Mouse (Mus musculus): ENCODE data around the gene Zfp637.
A peak's percentile ranks its signal among the peaks of the same experiment; 100 is the strongest.
"Not testable (repeated sequence)": the region's sequence is repeated elsewhere in the genome, so short reads cannot be mapped to it uniquely, and the experiment has no call there.

Gene Zfp637

DNA sequence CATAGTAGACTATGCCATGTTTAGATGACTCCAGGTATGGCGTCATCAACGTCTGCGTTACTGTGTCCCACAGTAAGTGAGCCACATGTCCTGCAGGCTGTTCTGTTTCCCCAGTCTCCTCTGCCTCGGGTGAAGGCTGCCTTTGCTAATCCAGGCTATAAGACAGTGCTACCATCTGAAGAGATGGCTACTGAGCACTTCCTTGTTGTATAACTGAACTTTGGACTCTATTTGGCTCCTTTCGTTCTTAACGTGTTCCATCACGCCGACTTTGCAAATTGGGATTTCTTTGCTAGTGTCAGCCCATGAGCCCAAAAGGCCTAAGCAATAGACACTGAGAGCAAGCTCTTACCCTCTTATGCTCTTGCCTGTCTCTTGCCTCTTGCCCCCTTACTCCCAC is 27.2 kb downstream of the Zfp637 start:
- DNase-seq: no peak

DNA sequence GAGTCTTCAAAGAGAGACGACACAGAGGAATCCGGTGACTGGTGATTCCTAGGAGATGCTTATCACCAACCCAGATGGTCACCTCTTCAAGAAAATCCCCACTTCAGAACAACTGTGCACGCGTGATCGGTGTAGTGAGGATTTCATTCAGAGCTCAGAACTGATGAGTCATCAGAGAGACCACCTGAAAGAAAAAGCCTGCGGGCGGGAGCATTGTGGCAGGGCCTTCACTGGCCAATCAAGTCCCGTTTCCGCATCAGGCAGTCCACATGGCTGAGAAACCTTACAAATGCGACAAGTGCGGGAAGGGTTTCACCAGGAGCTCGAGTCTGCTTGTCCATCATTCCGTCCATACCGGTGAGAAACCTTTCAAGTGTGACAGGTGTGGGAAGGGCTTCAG is 30.1 kb downstream of the Zfp637 start:
- no peak for DNase-seq

DNA sequence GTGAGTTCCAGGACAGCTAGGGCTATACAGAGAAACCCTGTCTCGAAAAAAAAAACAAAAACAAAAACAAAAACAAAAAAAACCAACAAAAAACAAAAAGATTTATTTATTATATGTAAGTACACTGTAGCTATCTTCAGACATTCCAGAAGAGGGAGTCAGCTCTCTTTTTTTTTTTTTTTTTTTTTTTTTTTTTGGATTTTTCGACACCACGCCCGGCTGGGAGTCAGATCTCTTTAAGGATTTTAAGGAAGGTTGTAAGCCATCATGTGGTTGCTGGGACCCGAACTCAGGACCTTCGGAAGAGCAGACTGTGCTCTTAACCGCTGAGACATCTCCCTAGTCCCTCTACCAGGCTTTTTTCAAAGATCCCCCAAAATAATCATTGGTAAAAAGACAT is 32.5 kb downstream of the Zfp637 start:
- not testable (repeated sequence) for DNase-seq

DNA sequence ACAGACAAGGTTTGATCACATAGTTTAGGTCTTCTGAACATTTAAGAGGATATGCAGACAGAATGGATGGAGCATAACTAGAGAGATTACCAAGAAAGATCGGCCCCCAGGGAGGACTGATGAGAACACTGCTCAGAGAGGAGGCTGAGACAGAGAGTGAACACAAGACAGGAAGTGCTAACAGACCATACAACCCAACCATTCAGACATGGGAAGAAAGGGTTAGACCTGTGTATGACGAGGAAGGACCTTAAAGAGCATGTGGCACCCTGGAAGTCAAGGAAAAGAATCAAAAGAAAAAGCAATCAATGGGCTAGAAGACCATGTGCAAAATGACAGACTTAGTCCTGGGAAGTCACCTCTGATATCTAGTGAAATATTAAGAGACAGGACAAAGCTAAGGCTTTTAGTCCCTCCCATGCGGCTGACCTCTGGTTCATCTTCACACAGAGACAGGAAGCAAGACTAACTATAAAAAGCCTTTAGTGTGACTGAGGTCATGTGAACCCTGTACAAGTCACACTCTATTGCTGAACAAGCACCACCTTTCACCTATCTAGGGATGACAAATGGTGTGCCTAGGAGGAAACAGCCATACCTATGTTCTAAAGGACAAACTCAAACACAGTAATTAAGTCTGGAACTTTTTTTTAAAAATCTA is 33.8 kb downstream of the Zfp637 start:
- peak; percentile 43 for DNase-seq

DNA sequence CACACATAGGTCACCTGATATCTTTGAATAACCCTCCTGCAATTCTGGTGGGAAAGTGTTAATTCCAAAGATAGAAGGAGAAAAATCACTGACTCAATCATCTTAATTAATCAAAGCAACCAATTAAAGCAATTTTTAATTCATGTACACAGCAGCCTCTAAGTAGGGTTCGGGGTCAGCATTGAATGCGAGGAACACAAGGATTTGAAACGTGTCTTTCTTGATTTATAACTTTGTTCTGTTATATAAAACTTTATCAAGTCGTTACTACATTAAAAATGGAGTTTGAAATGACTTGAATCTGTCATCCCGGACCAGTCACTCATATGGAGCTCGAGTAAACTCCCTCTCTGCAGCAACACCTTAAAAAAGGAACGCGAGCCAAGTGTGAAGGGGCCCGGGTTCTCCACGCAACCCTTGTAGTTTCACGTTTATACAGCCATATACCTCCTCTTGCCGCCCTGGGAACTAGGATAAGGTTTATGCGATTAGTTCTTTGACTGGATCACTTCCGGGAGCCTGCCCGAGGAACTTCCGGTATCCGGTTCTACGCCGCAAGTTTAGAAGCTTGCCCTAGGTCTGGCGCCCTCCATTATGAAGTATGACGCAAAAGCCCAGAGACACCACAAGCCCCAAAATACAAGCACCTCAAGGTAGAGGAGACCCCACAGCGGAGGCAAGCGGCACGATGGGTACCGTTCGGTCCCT is 37.9 kb downstream of the Zfp637 start:
- peak; percentile 94 for DNase-seq

DNA sequence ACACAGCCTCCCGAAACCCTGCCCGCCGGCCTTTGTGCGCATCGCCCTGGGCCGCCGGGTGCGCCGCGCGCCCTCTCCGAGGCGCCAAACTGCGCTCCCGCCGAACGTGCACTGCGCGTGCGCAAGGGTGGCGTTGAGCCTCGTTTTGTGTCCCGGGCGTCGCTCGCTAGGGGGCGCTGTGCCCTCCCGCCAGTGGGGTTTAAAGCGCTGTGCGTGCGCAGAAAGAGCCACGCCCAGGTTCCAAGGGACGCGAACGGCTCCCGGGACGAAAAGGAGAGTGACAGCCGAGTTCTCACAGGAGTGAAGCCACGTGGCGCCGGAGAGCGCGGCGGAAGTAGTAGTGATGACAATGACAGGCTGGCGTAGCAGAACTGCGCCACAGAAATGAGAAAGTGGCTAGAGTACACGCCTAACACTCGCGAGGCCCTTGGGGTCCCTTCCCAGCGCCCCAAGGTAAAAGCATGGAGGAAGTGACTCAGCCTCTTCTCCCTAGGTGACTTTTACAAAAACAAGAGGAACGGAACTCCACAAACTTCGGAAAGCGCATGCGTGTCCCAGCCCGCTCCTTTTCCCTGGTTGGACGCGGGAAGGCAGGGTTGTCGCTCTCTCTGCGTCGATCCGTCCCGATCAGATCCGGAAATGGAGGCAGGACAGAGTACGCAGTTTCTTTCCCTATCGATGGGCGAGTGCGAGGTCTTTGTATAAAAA is 38.6 kb downstream of the Zfp637 start:
- DNase-seq: peak; percentile 98

DNA sequence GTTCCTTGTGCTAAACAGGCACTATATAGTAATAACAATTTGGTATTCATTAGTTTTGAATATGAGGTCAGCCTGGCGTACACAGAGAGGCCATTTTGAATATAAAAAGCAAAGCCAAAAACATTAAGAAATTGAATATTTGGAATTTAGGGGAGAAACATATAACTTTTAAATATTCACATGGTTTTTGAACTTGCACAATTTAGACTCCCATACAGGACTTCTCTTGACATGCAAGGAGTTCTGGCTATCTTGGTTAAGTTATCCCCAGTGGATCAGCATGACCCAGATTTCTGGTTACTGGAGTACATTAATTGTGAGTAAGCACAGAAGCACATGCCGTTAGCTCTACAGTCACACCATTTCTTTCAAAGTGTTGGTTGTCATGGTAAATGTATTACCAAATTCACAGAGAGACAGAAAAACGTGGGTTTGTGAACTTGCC is 39.4 kb downstream of the Zfp637 start:
- DNase-seq: no peak

DNA sequence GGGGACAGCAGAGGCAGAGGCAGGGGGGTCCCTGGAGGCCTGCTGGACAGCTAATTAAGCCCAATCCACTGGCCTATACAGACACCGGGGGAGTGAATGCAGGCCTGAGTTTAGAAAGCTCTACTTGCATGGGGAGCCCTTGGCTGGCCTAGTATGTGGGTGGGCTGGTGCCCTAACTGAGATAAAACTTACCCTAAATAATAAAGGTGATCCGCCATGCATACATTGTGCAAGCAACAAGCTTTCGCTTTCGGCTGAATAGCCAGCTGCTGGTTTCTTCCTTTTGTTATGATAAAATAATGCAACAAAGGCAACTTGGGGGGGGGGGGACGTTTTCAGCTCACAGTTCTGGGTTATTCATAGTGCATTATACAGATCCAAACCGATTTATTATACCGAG is 40.2 kb downstream of the Zfp637 start:
- DNase-seq: no peak

DNA sequence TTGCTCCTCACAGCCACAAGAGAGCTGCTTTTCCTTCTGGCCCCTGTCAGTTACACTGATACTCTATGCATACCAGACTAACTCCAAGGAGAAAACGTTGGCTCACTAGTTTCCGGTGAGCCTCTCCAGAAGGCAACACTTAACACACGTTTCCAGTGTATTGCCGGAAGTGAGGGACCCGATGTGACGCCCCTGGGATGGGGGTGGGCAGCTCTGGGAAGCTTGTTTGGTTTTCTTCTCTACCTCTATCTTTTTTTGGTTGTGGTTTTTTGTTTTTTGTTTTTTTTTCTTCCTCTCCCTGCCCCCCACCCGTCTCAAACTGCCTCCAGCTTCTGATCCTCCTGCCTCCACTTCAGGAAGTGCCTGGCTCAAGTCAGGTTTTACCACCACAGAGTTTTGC is 41.0 kb downstream of the Zfp637 start:
- no peak for DNase-seq

DNA sequence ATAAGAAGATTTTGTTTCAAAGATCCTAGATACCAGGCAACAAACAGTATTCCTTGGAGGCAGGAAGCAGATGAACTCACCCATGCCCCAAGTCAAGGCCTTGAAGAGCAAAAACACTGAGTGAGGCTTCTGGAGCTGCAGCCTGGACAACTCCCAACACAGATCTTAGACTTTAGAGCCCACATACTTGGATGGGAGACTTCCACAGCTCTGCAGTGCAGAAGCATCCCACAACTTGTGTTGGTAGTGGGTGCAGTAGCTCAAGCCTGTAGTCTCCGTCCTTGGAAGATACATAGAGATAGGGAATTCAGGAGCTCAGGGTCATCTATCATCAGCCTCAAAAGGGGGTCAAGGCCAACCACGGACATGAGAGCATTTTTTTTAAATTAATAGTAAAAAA is 45.0 kb downstream of the Zfp637 start:
- no peak for DNase-seq

DNA sequence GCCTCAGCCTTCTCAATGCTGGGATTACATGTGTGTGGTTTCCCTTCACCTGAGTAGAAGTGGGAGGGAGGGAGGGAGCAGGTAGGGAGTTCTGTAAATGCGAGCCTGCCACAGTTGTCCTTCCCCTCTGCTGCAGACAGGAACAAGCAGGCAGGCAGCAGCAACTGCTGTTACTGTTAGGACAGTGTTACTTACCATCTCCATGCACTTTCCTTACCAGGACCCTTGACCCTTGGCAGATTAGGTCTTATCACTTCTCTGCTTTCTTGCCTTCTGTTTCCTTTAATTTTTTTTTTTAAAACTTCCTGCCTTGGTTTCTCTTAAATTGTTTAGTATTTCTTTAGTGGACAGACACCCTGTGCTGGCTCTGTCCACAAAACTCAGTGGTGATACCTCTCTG is 47.1 kb downstream of the Zfp637 start:
- DNase-seq: no peak

DNA sequence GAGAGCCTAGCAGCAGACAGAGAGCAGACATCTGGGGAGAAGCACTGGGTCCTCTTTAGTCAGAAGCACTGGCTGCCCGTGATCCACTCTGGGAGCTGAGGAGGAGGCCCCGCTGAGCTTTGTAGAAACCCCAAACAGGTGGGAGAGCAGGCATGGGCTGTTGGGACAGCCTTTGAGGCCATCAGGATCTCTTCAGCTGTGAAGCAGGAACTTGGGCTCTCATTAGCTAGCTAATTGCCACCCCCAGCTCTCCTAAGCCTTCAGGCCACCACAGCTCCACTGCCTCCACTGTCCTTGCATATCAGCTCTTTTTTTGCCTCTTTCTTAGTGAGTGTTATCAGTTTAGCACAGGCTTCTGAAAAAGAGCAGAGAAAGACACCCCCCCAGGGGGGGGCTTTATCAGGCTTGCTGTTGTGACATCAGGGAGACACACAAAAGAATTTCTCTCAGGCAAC is 47.7 kb downstream of the Zfp637 start:
- no peak for DNase-seq

DNA sequence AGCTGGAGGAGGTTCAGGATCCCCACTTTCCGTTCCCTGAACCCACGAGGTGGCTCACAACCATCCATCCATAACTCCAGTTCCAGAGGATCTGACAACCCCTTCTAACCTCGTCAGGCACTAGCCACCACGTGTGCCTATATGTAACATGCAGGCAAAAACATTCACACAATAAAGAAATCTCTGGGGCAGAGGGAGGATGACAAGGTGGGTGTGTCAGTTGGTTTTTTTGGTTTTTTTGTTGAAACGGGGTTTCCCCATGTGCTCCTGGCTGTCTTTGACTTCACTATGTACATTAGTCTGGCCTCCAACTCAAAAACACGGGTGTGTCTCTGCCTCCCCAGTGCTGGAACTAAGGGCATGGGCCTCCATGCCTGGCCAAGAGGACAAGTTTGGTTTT is 49.3 kb downstream of the Zfp637 start:
- no peak for DNase-seq

DNA sequence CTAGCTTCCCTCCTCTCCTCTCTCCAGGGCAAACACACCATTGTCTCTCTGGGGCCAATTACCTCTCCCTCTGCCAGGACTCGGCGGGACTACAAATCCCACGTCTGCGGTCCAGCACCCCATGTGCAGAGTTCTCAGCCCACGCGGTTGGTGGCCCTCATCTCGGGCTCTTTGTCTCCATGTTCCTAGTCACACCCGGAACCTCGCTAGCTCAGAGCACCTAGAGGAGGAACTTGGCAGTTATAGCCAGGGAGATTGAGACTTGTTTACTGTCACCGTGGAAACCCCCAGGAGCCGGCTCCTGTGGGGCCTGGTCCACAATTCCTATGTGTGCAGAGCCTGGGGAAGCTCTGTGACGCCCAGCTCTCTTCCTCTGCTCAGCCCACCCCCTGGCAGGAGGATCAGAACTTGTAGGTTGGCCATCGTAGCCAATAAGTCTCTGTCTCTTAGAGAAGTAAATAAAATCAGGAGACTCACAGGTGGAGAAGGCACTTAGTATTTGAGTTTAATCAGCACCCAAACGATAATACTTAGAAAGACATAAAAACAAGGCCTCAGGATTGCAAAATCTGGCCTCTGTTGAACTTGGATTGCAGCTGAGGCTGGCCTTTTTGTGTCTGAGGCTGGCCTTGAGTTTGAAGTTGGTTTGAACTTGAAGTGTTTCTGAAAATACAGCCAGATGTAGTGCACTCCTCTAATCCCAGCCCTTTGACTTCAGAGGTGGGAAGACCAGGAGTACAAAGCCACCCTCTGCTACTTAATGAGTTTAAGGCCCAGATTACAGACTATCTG is 50.6 kb downstream of the Zfp637 start:
- no peak for DNase-seq

DNA sequence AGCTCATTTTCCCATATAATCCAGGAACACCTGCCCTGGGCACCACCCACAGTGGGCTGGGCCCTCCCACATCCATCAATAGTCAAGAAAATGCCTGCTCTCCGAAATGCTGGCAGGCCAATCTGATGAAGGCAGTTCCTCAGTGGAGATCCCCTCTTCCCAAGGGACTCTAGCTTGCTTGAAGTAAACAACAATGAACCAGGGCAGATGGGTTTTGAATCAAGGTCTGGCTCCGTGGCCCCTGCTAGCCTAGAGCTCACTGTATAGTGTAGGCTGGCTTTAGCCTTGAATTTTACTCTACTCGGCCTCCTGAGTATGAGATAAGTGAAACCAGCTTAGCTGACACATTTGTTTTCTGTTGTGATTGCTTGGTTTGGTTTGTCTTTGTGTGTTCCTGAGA is 51.4 kb downstream of the Zfp637 start:
- DNase-seq: no peak

DNA sequence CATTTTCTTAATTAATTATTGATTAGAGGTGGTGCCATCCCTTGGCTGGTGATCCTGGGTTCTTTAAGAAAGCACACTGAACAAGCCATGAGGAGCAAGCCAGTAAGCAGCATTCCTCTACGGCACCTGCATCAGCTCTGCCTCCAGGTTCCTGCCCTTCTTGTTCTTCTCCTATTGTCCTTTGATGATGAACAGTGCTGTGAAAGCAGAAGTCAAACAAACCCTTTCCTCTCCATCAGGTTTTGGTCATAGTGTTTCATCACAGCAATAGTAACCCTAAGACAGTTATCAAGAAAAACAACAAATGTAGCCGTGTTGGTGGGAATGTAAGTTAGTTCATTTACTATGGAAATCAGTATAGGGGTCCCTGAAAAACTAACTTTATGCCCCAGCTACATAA is 52.5 kb downstream of the Zfp637 start:
- DNase-seq: no peak

All from kidney, adult 11 months (tissue).